Comparison of ENCODE assay signal across 18 mouse cellular contexts in genomic region chr1:78340584-78340983, GRCm38 (mm10). TPM values are rescaled to one million over a fixed set of nuclear protein-coding genes. Genes with fewer than 3 reads are reported as not detected.
"Had no signal": no experiment of that assay in that cellular context is flagged by ENCODE, and none has a peak within 500 bp of the region (broad histone marks: within the 10 kb centered on the region; RNA-seq: fewer than 3 reads in every experiment).

No protein-coding gene starts in this region.

- H3K27ac ChIP-seq: liver, embryonic 13.5 days; liver, embryonic 15.5 days; macrophage; midbrain, embryonic 13.5 days; midbrain, embryonic 15.5 days; neural tube, embryonic 12.5 days; stomach, embryonic 15.5 days; stomach, postnatal 0 days had no signal

- H3K9me3 ChIP-seq: liver, embryonic 13.5 days; liver, embryonic 15.5 days; midbrain, embryonic 13.5 days; midbrain, embryonic 15.5 days; neural tube, embryonic 12.5 days; stomach, embryonic 15.5 days had no signal

- DNase-seq: liver, embryonic 13.5 days; liver, postnatal 0 days; lung, embryonic 14.5 days; lung, postnatal 36 days; right cerebral cortex, postnatal 14 days; thymus, adult 2 months; thymus, postnatal 14 days; thymus, postnatal 36 days had no signal

- H3K4me3 ChIP-seq: liver, embryonic 13.5 days; liver, embryonic 15.5 days; megakaryocyte, embryonic 14.5 days; midbrain, embryonic 13.5 days; midbrain, embryonic 15.5 days; neural tube, embryonic 12.5 days; stomach, embryonic 15.5 days had no signal

- H3K4me2 ChIP-seq: liver, embryonic 13.5 days; liver, embryonic 15.5 days; lung, embryonic 14.5 days; midbrain, embryonic 11.5 days; midbrain, embryonic 13.5 days; midbrain, embryonic 15.5 days; neural tube, embryonic 12.5 days; stomach, embryonic 15.5 days had no signal

- ATAC-seq: liver, postnatal 0 days; midbrain, embryonic 13.5 days; midbrain, embryonic 15.5 days had no signal

- H3K4me1 ChIP-seq: liver, embryonic 13.5 days; liver, embryonic 15.5 days; megakaryocyte, embryonic 14.5 days; midbrain, embryonic 15.5 days; stomach, embryonic 15.5 days had no signal

- H3K9ac ChIP-seq: liver, embryonic 13.5 days; liver, embryonic 15.5 days; liver, postnatal 0 days; lung, embryonic 14.5 days; midbrain, embryonic 13.5 days; midbrain, embryonic 15.5 days; neural tube, embryonic 12.5 days; stomach, embryonic 15.5 days had no signal

- H3K36me3 ChIP-seq: liver, embryonic 13.5 days; liver, embryonic 15.5 days; midbrain, embryonic 13.5 days; midbrain, embryonic 15.5 days; neural tube, embryonic 12.5 days; stomach, embryonic 15.5 days had no signal

- H3K27me3 ChIP-seq: liver, embryonic 13.5 days; liver, embryonic 15.5 days; midbrain, embryonic 13.5 days; midbrain, embryonic 15.5 days; stomach, embryonic 15.5 days had no signal

RNA-seq across cellular contexts. Expression of gene Sgpp2, which starts 30.4 kb away (rescaled TPM):
- total RNA-seq: megakaryocyte progenitor cell, adult 5-6 weeks had no signal
- polyA plus RNA-seq: macrophage had no signal
